Mouse (Mus musculus): ENCODE measurements at regions not wholly inside any gene's neighbourhood (a gene's known extent, or its start where the extent isn't known, plus 50 kb on each side); places are given as distances from the start of the nearest gene placed in this dataset.

DNA sequence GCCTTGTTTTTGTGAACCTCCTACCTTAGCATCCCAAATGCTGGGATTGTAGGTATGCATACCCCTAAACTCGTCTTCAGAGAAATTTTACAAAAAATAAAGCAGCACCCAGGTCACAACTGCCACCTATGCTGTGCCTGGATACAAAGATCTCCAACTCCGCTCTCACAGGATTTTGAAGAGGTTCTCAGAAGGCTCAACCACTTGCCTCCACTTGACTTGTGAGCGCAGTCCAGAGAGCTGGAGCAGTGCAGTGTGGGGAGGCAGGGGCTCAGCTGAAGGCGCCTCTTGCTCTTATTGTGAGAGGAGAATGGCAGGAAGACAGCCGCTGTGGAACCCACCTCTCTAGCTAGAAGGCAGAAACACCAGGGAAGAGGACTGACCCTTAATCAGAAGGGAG, 182.9 kb downstream of the Rap2a start:
- in situ Hi-C loops (cut with MboI; ENCODE audit: low sequenced_read_pairs in 2 of 2, unreplicated experiment in 2 of 2): no loop called here
- TF ChIP-seq ZC3H11A (IDR thresholded peaks at IDR 0.05; ENCODE audit: borderline replicate concordance, low read depth, low read length) (no peak), MAFK (IDR thresholded peaks at IDR 0.05; ENCODE audit: insufficient read depth, low read depth, low read length) (no peak), ZNF384 (IDR thresholded peaks at IDR 0.05; ENCODE audit: low read depth, low read length) (no peak), HCFC1 (IDR thresholded peaks at IDR 0.05; ENCODE audit: borderline replicate concordance, insufficient read depth, low read length) (no peak), CHD2 (IDR thresholded peaks at IDR 0.05; ENCODE audit: low read depth, low read length) (no peak)
- no peaks in the 10 kb centered on the region for H3K9me3 ChIP-seq (ENCODE audit: control insufficient read depth, insufficient read depth, low read depth, low read length)
- no peak overlapping the region for H3K4me3 ChIP-seq (ENCODE audit: insufficient read depth in 1 of 2, low read depth in 1 of 2, low read length in 2 of 2, poor library complexity in 1 of 2, severe bottlenecking in 1 of 2)
- H3K27ac ChIP-seq (ENCODE audit: insufficient read depth, low read depth, low read length, poor library complexity, severe bottlenecking): no peak overlapping the region
- H3K36me3 ChIP-seq (ENCODE audit: control insufficient read depth, insufficient read depth, low read length, poor library complexity, severe bottlenecking): no peaks in the 10 kb centered on the region
- DNase-seq (ENCODE audit: low read depth, low spot score): no peak
- H3K4me1 ChIP-seq (ENCODE audit: control insufficient read depth in 2 of 2, insufficient read depth in 2 of 2, low read length in 2 of 2, poor library complexity in 1 of 2): no peaks in the 10 kb centered on the region
- H3K9ac ChIP-seq (ENCODE audit: insufficient read depth, low read depth, low read length, poor library complexity, severe bottlenecking): no peak overlapping the region

DNA sequence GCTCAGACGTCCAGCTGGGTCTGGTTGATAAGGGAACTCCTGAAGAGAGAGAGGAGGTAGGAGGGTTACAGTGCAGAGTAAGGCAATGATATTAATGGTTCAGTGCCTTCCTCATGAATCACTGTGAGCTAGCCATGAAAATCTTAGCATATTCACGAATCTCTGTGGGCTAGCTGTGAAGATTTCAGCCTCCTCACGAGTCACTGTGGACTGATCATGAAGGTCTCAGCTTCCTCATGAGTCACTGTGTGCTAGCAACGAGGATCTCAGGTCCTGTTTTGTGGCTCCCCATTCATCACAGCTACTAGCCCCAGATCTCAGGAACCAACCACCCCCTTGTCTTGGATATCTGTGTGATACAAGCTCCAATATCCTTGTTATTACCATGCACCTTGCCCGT, 191.4 kb downstream of the Rap2a start:
- no peak overlapping the region for H3K4me3 ChIP-seq (ENCODE audit: insufficient read depth in 1 of 2, low read depth in 1 of 2, low read length in 2 of 2, poor library complexity in 1 of 2, severe bottlenecking in 1 of 2)
- TF ChIP-seq MAFK (IDR thresholded peaks at IDR 0.05; ENCODE audit: insufficient read depth, low read depth, low read length): no peak
- H3K9ac ChIP-seq (ENCODE audit: insufficient read depth, low read depth, low read length, poor library complexity, severe bottlenecking): no peak overlapping the region
- no peaks in the 10 kb centered on the region for H3K4me1 ChIP-seq (ENCODE audit: control insufficient read depth in 2 of 2, insufficient read depth in 2 of 2, low read length in 2 of 2, poor library complexity in 1 of 2)
- no peak for DNase-seq (ENCODE audit: low read depth, low spot score)
- in situ Hi-C loops (cut with MboI; ENCODE audit: low sequenced_read_pairs in 2 of 2, unreplicated experiment in 2 of 2): no loop called here
- H3K27ac ChIP-seq (ENCODE audit: insufficient read depth, low read depth, low read length, poor library complexity, severe bottlenecking): no peak overlapping the region
- no peaks in the 10 kb centered on the region for H3K9me3 ChIP-seq (ENCODE audit: control insufficient read depth, insufficient read depth, low read depth, low read length)
- no peaks in the 10 kb centered on the region for H3K36me3 ChIP-seq (ENCODE audit: control insufficient read depth, insufficient read depth, low read length, poor library complexity, severe bottlenecking)

DNA sequence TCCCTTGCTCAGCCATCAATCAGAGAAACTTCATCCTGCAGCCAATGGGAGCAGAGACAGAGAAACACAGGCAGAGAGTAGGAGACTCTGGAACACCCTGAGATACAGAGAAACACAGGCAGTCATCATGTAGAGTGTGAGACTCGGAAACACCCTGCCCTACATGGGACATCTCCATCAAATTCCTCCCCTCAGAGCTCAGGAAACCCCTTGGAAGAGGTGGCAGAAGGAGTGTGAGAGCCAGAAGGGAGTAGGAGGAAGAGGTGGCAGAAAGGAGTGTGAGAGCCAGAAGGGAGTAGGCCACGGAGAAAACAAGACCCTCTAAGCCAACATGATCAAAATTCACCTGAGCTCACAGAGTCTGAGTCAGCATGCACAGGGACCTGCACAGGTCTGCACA, 197.5 kb downstream of the Rap2a start:
- DNase-seq (ENCODE audit: low read depth, low spot score): no peak
- in situ Hi-C loops (cut with MboI; ENCODE audit: low sequenced_read_pairs in 2 of 2, unreplicated experiment in 2 of 2): no loop called here
- Histone ChIP-seq H3K9ac (ENCODE audit: insufficient read depth, low read depth, low read length, poor library complexity, severe bottlenecking) (no peak overlapping the region), H3K4me1 (ENCODE audit: control insufficient read depth in 2 of 2, insufficient read depth in 2 of 2, low read length in 2 of 2, poor library complexity in 1 of 2) (no peaks in the 10 kb centered on the region), H3K27ac (ENCODE audit: insufficient read depth, low read depth, low read length, poor library complexity, severe bottlenecking) (no peak overlapping the region), H3K36me3 (ENCODE audit: control insufficient read depth, insufficient read depth, low read length, poor library complexity, severe bottlenecking) (no peaks in the 10 kb centered on the region), H3K9me3 (ENCODE audit: control insufficient read depth, insufficient read depth, low read depth, low read length) (no peaks in the 10 kb centered on the region), H3K4me3 (ENCODE audit: insufficient read depth in 1 of 2, low read depth in 1 of 2, low read length in 2 of 2, poor library complexity in 1 of 2, severe bottlenecking in 1 of 2) (no peak overlapping the region)
- TF ChIP-seq ZNF384 (IDR thresholded peaks at IDR 0.05; ENCODE audit: low read depth, low read length) (no peak), CHD2 (IDR thresholded peaks at IDR 0.05; ENCODE audit: low read depth, low read length) (no peak), ZC3H11A (IDR thresholded peaks at IDR 0.05; ENCODE audit: borderline replicate concordance, low read depth, low read length) (no peak), MAFK (IDR thresholded peaks at IDR 0.05; ENCODE audit: insufficient read depth, low read depth, low read length) (no peak), HCFC1 (IDR thresholded peaks at IDR 0.05; ENCODE audit: borderline replicate concordance, insufficient read depth, low read length) (no peak)

DNA sequence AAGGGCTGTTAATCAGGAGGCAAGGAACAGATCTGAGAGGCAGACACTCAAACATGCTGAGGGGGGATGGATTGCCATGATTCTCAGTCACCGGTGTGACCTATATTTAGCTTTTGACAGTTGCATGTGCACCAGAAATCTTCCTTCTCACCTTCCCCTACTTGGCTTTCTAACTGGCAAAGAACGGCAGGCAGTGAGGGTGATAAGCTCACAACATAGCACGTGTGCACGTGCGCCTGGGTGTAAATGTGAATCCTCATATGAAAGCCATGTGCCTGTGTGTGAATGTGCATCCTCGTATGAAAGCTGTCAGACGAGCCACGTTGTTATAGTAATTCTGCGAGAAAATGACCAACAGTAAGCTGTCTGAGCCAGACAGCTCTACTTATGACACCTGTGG, 200.3 kb downstream of the Rap2a start:
- DNase-seq (ENCODE audit: low read depth, low spot score): no peak
- Histone ChIP-seq H3K9me3 (ENCODE audit: control insufficient read depth, insufficient read depth, low read depth, low read length) (no peaks in the 10 kb centered on the region), H3K27ac (ENCODE audit: insufficient read depth, low read depth, low read length, poor library complexity, severe bottlenecking) (no peak overlapping the region), H3K36me3 (ENCODE audit: control insufficient read depth, insufficient read depth, low read length, poor library complexity, severe bottlenecking) (no peaks in the 10 kb centered on the region), H3K4me1 (ENCODE audit: control insufficient read depth in 2 of 2, insufficient read depth in 2 of 2, low read length in 2 of 2, poor library complexity in 1 of 2) (no peaks in the 10 kb centered on the region), H3K9ac (ENCODE audit: insufficient read depth, low read depth, low read length, poor library complexity, severe bottlenecking) (no peak overlapping the region), H3K4me3 (ENCODE audit: insufficient read depth in 1 of 2, low read depth in 1 of 2, low read length in 2 of 2, poor library complexity in 1 of 2, severe bottlenecking in 1 of 2) (no peak overlapping the region)
- TF ChIP-seq HCFC1 (IDR thresholded peaks at IDR 0.05; ENCODE audit: borderline replicate concordance, insufficient read depth, low read length): no peak
- TF ChIP-seq ZC3H11A (IDR thresholded peaks at IDR 0.05; ENCODE audit: borderline replicate concordance, low read depth, low read length): no peak
- TF ChIP-seq MAFK (IDR thresholded peaks at IDR 0.05; ENCODE audit: insufficient read depth, low read depth, low read length): no peak
- in situ Hi-C loops (cut with MboI; ENCODE audit: low sequenced_read_pairs in 2 of 2, unreplicated experiment in 2 of 2): no loop called here

DNA sequence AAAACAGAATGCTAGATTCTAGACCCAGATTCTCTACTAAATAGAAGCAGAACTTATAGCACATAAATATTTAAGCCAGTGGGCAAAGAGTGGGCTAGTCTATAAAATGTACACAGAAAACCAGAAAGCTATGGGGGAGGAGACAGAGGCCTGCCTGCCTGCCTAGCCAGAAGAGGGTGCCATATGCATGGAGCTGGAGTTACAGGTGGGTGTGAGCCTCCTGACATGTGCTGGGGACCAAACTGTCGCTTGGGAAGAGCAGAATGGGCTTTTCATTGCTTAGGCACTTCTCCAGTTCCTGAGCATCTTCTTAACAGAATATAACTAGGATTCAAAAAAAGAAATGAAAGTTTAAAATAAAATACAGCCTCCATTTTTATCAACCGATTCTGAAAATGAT, 200.8 kb downstream of the Rap2a start:
- Histone ChIP-seq H3K9me3 (ENCODE audit: control insufficient read depth, insufficient read depth, low read depth, low read length) (no peaks in the 10 kb centered on the region), H3K36me3 (ENCODE audit: control insufficient read depth, insufficient read depth, low read length, poor library complexity, severe bottlenecking) (no peaks in the 10 kb centered on the region), H3K9ac (ENCODE audit: insufficient read depth, low read depth, low read length, poor library complexity, severe bottlenecking) (no peak overlapping the region), H3K27ac (ENCODE audit: insufficient read depth, low read depth, low read length, poor library complexity, severe bottlenecking) (no peak overlapping the region), H3K4me1 (ENCODE audit: control insufficient read depth in 2 of 2, insufficient read depth in 2 of 2, low read length in 2 of 2, poor library complexity in 1 of 2) (no peaks in the 10 kb centered on the region), H3K4me3 (ENCODE audit: insufficient read depth in 1 of 2, low read depth in 1 of 2, low read length in 2 of 2, poor library complexity in 1 of 2, severe bottlenecking in 1 of 2) (no peak overlapping the region)
- no peak for TF ChIP-seq HCFC1 (IDR thresholded peaks at IDR 0.05; ENCODE audit: borderline replicate concordance, insufficient read depth, low read length)
- no peak for TF ChIP-seq MAFK (IDR thresholded peaks at IDR 0.05; ENCODE audit: insufficient read depth, low read depth, low read length)
- TF ChIP-seq ZNF384 (IDR thresholded peaks at IDR 0.05; ENCODE audit: low read depth, low read length): no peak
- no peak for TF ChIP-seq ZC3H11A (IDR thresholded peaks at IDR 0.05; ENCODE audit: borderline replicate concordance, low read depth, low read length)
- TF ChIP-seq CHD2 (IDR thresholded peaks at IDR 0.05; ENCODE audit: low read depth, low read length): no peak
- DNase-seq (ENCODE audit: low read depth, low spot score): no peak
- in situ Hi-C loops (cut with MboI; ENCODE audit: low sequenced_read_pairs in 2 of 2, unreplicated experiment in 2 of 2): no loop called here
